Mouse (Mus musculus) midbrain, embryonic 16.5 days (tissue): ENCODE data around the gene Tpp1. TPM values are rescaled to one million over a fixed set of nuclear protein-coding genes. Genes with fewer than 3 reads are reported as not detected.

Source experiments
- ATAC-seq: fragments of 200-750 bp; cut with Nextera tagmentation; 2 replicates; pipeline ENCODE4 v1.8.0; 2017; ENCODE audit warnings: moderate TSS enrichment
- H3K27ac ChIP-seq: fragments of 300-500 bp; sonication (generic); 2 replicates; pipeline ENCODE4 v1.5.1; 2014; ENCODE audit warnings: mild to moderate bottlenecking, low read length, mixed read lengths
- H3K27me3 ChIP-seq: fragments of 300-500 bp; sonication (generic); 2 replicates; pipeline ENCODE4 v1.6.1; 2014; ENCODE audit warnings: low read depth, low read length, mixed read lengths; ENCODE audit not compliant: control insufficient read depth, insufficient read depth
- H3K36me3 ChIP-seq: fragments of 300-500 bp; sonication (generic); 2 replicates; pipeline ENCODE4 v1.6.1; 2014; ENCODE audit warnings: mild to moderate bottlenecking, low read length, moderate library complexity, mixed read lengths; ENCODE audit not compliant: control insufficient read depth, insufficient read depth
- H3K4me1 ChIP-seq: fragments of 300-500 bp; sonication (generic); 2 replicates; pipeline ENCODE4 v1.6.1; 2014; ENCODE audit warnings: mild to moderate bottlenecking, low read length, mixed read lengths; ENCODE audit not compliant: control insufficient read depth, insufficient read depth
- H3K4me2 ChIP-seq: fragments of 300-500 bp; sonication (generic); 2 replicates; pipeline ENCODE4 v1.6.1; 2014; ENCODE audit warnings: mild to moderate bottlenecking, low read length, mixed read lengths
- H3K4me3 ChIP-seq: fragments of 300-500 bp; sonication (generic); 2 replicates; pipeline ENCODE4 v1.5.1; 2014; ENCODE audit warnings: low read depth, mild to moderate bottlenecking, low read length, moderate library complexity, mixed read lengths
- H3K9ac ChIP-seq: fragments of 300-500 bp; sonication (generic); 2 replicates; pipeline ENCODE4 v1.6.1; 2014; ENCODE audit warnings: low read depth, low read length, mixed read lengths
- H3K9me3 ChIP-seq: fragments of 300-500 bp; sonication (generic); replicated peaks from 2 replicates; pipeline ENCODE4 v1.6.1; 2014; ENCODE audit warnings: mild to moderate bottlenecking, low read length, mixed read lengths; ENCODE audit not compliant: control insufficient read depth, poor library complexity, severe bottlenecking
- WGBS: fragments of 180-500 bp; shearing (Covaris S2); extraction: QIAGEN DNeasy Blood & Tissue Kit; methylation state at CpG from one replicate; pipeline ENCODE4 v1.1.7; 2014; 5-methylcytosine and 5-hydroxymethylcytosine counted together
- polyA plus RNA-seq: library from polyadenylated mRNA; unstranded; fragments of >200 nt; fragmentation: Nextera tagmentation; extraction: Ambion mirVana; gene quantifications from 2 replicates; pipeline ENCODE4 v1.2.1, GENCODE M21; 2015

The Tpp1 gene
- polyA plus RNA-seq, 1 experiment from 2014 or later = 38.6 TPM

DNA sequence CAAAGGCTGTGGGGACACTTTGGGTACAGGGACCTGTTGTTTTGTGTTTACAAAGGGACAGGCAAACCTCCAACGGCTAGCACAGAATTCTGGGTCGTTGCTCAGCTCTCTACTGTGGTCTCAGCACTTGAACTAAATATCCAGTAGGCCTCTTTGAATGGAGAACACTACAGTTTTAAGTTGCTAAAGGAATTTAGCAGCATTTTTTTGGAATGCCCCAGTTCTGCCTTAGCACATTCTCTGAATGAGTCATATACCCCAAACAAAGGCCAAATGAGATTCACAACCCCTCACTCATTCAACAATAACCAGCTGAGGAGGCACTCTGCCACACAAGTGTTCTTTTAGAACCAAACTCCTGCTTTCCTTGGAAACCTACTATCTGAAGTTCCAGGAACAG lies 30.1 kb downstream of the Tpp1 start:
- Histone ChIP-seq H3K4me1 (no peaks in the 10 kb centered on the region), H3K9ac (no peak overlapping the region), H3K27ac (no peak overlapping the region), H3K36me3 (no peaks in the 10 kb centered on the region), H3K4me3 (no peak overlapping the region), H3K9me3 (no peaks in the 10 kb centered on the region), H3K27me3 (no peaks in the 10 kb centered on the region), H3K4me2 (no peak overlapping the region)
- 75% methylated on average over 2 of the region's 2 CpGs for WGBS
- ATAC-seq = no peak

DNA sequence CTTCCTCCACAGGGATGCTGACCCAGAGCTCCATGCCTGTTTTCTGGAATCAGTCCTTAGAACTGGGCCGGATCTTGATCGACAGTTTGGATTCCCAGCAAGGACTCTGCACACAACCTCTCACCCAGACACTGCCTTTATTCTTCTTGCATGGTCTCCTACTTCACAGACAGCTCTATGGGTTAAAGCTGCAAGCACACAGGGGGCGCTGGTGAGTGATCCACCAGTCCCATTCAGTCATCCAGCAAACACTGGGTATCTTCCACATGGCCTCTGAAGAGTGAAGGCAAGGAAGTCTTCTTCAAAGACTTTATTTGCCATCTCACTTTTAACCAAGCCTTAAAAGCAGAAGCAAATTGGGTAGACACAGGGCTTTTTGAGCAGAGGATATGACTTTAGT lies 36.7 kb downstream of the Tpp1 start:
- Histone ChIP-seq H3K9ac (no peak overlapping the region), H3K4me3 (no peak overlapping the region), H3K27ac (no peak overlapping the region), H3K27me3 (no peaks in the 10 kb centered on the region), H3K4me2 (no peak overlapping the region), H3K36me3 (no peaks in the 10 kb centered on the region), H3K9me3 (no peaks in the 10 kb centered on the region), H3K4me1 (no peaks in the 10 kb centered on the region)
- ATAC-seq = no peak
- 66% methylated on average over 3 of the region's 3 CpGs for WGBS

DNA sequence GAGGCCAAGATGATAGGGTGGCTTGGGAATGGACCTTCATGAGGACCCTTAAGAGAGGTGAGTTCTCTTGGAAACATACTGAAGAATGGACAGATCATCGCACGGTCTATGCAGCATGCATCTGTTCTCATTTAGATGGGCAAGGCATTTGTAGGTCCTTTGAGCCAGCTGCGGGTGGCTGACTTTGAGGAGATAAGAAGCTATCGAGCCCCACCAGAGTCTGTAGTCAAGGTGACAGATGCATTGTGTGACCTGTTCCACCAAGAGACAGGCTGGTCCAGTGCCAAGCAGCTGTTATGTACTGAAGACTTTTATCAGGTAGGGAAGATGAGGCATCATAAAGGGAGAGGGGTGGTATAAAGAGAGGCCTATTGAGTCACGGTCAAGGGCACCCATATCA lies 43.3 kb downstream of the Tpp1 start:
- Histone ChIP-seq H3K4me3 (no peak overlapping the region), H3K4me1 (no peaks in the 10 kb centered on the region), H3K4me2 (no peak overlapping the region), H3K27me3 (no peaks in the 10 kb centered on the region), H3K36me3 (no peaks in the 10 kb centered on the region), H3K27ac (no peak overlapping the region), H3K9ac (no peak overlapping the region), H3K9me3 (no peaks in the 10 kb centered on the region)
- 94% methylated on average over 5 of the region's 5 CpGs for WGBS
- no peak for ATAC-seq

DNA sequence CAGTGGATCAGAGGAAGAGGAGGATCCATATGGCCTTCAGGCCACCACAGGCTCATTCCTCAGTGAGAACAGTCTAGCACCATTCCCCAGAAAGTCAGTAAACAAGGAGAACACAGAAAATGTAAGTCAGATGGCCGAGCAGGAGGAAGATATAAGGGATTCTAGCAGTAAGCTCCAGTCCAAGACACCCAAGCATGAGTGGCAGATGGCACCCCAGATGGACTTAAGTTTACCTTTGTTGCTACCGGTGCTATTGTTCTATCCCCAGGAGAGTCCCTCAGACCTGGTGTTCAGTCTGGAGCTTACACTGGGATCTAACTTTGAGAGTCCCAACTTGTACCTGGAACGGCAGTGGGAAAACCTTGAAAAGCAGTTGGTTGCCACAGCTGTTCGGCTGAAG lies 48.2 kb downstream of the Tpp1 start:
- no peaks in the 10 kb centered on the region for H3K9me3 ChIP-seq

DNA sequence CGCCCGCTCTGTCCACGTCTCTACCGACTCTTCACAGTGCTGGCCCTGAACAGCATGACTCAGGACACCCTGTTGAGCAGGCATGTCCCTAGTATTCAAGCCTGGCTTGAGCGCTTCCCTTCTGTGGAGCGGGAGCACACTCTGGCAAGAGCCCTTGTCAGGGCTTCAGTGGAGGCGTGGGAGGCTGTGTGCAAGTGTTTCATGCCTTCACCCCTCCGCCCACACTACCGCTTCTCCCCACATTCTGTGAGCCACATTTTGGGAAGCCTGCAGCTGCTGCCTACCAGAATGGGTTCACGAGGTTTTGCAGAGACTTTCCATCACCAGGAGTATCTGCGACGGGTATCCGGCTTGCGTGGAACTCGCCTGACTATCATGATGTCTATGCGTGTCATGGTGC lies 48.9 kb downstream of the Tpp1 start:
- no peaks in the 10 kb centered on the region for H3K9me3 ChIP-seq
- no peak overlapping the region for H3K27ac ChIP-seq
- no peak overlapping the region for H3K4me3 ChIP-seq
- H3K9ac ChIP-seq = no peak overlapping the region
- 90% methylated on average over 16 of the region's 16 CpGs for WGBS
- H3K36me3 ChIP-seq = no peaks in the 10 kb centered on the region
- no peaks in the 10 kb centered on the region for H3K4me1 ChIP-seq
- H3K27me3 ChIP-seq = no peaks in the 10 kb centered on the region
- no peak for ATAC-seq
- H3K4me2 ChIP-seq = no peak overlapping the region

More for the DNA sequence above, 48.2 kb downstream of the Tpp1 start:
- no peaks in the 10 kb centered on the region for H3K27me3 ChIP-seq
- no peak overlapping the region for H3K9ac ChIP-seq
- no peak overlapping the region for H3K4me3 ChIP-seq
- H3K4me1 ChIP-seq = no peaks in the 10 kb centered on the region
- WGBS = 85% methylated on average over 4 of the region's 4 CpGs
- H3K4me2 ChIP-seq = no peak overlapping the region
- no peak for ATAC-seq
- H3K27ac ChIP-seq = no peak overlapping the region
- H3K36me3 ChIP-seq = no peaks in the 10 kb centered on the region

Other genes with a start within 250 kb of the Tpp1 start
- gene Smpd1, start 197.9 kb downstream of the Tpp1 start, polyA plus RNA-seq = 95.2 and 104 TPM in 2 replicates
- gene Apbb1, start 170.6 kb downstream of the Tpp1 start, polyA plus RNA-seq = 333 and 360 TPM in 2 replicates
- 0.16 and 0.32 TPM in 2 replicates for gene Hpx, start 152.1 kb downstream of the Tpp1 start, polyA plus RNA-seq
- 106 and 117 TPM in 2 replicates for gene Trim3, start 118.7 kb downstream of the Tpp1 start, polyA plus RNA-seq
- 127 and 131 TPM in 2 replicates for gene Timm10b, start 112.2 kb downstream of the Tpp1 start, polyA plus RNA-seq
- 83.8 and 92.4 TPM in 2 replicates for gene Arfip2, start 111.8 kb downstream of the Tpp1 start, polyA plus RNA-seq
- gene Gm45799, start 111.7 kb downstream of the Tpp1 start, polyA plus RNA-seq = 13.6 and 14.6 TPM in 2 replicates
- gene Dnhd1, start 101.4 kb downstream of the Tpp1 start, polyA plus RNA-seq = 1.9 and 2.0 TPM in 2 replicates
- 183 and 192 TPM in 2 replicates for gene Ilk, start 15.6 kb downstream of the Tpp1 start, polyA plus RNA-seq
- gene Rrp8, start 14.8 kb downstream of the Tpp1 start, polyA plus RNA-seq = 22.4 and 23.4 TPM in 2 replicates
- gene Taf10, start 7.9 kb downstream of the Tpp1 start, polyA plus RNA-seq = 76.5 and 78.4 TPM in 2 replicates
- 12.5 and 14.3 TPM in 2 replicates for gene Dchs1, start 35.4 kb upstream of the Tpp1 start, polyA plus RNA-seq
- gene Mrpl17, start 58.9 kb upstream of the Tpp1 start, polyA plus RNA-seq = 160 TPM in 2 replicates
- gene Gm4070, start 201.7 kb upstream of the Tpp1 start, polyA plus RNA-seq = not detected in 2 replicates